Mouse (Mus musculus) heart, postnatal 10 days (tissue): ENCODE results near the gene Sap30l. TPM values are rescaled to one million over a fixed set of nuclear protein-coding genes. Genes with fewer than 3 reads are reported as not detected.

ENCODE experiments used
- DNase-seq, 2 experiments: peaks; one replicate each; pipeline ENCODE4 v3.0.0; 2021
- intact Hi-C: fragments of 180-260 bp; cut with DNase I; formaldehyde crosslinking; loops from one replicate; pipeline ENCODE4 v1.15.1; 2025
- total RNA-seq, 2 experiments: library from RNA; stranded (reverse); gene quantifications; 2 replicates each; pipeline ENCODE4 v1.2.3; 2021

Gene Sap30l
- total RNA-seq, 2 experiments from 2014 or later, result 36.1 to 38.8 TPM

DNA sequence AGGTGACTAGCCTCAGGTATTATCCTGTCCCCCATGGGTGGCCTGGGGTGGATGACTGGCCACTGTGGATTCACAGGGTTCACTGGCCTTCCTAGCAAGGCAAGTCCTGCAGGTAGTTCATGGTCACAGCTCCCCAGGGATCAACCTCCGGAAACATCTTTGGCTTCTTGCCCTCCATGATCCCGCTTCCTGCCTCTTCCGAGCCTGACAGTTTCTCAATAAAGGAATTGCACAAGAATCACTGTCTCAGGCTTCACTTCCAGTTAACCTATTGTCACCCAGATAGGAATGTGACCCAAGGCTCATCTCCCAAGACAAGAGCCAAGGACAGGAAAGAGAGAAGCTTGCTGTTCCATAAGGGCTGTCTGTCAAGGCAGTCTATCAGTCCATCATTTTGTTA lies 49.5 kb downstream of the Sap30l start:
- DNase-seq, result no peak
- intact Hi-C loops, result no loop called here

DNA sequence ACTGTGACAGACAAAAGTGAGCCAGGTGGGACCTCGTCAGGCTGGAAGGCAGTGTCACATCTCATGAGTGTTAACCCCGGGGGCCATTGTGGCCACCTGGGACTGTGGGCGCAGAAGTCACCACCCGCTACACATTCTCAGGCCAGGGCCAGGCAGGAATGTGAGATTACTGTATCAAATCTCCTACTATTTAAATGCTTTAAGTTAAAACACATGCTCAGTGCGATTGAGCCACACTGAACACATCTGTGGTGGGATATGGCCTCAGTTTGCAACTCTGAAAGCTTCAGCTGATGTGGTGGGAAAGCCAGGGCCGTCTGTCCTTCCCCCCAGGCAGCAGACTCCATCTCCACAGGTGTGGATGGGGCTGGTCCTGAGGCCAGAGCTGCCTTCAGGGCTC lies 52.1 kb downstream of the Sap30l start:
- no peak for DNase-seq
- intact Hi-C loops, result no loop called here

DNA sequence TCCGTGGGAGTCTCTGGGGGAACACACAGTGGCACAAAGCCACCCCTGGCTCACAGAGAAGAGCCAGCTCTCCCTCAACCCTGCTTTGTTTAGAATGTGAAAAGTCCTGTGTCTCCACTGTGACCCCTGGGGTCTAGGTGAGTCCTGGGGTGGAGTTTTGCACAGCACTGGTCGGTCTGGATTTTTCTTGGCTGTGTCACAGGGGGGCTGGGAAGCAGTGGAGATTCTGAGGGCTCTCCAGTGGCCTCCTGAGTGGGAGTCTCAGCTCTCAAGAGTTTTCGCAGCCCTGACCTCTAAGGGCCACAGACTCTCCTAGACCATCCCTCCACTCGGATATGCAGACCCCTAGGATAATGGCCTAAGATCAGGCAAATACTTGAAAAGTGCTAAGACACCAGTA lies 56.3 kb downstream of the Sap30l start:
- intact Hi-C loops, result no loop called here
- DNase-seq, result no peak

Other genes with a start within 250 kb of the Sap30l start
- 10 to 100 TPM; 12.2 to 13.0 TPM for gene Galnt10, start 156.2 kb upstream of the Sap30l start, total RNA-seq
- under 1 TPM in 1 of 2 experiments, not detected in 1; 0.15 TPM for gene Hand1, start 31.2 kb downstream of the Sap30l start, total RNA-seq
- gene Larp1, start 207.4 kb downstream of the Sap30l start, total RNA-seq, result 10 to 100 TPM; 57.8 to 61.3 TPM